Mouse (Mus musculus) small intestine, adult 10 weeks (tissue): ENCODE measurements around the gene Csn1s2b. TPM values are rescaled to one million over a fixed set of nuclear protein-coding genes. Genes with fewer than 3 reads are reported as not detected.

ENCODE experiments used
- polyA plus RNA-seq: library from polyadenylated mRNA; stranded (reverse); fragments of 350-450 nt; fragmentation: Illumina TruSeq; extraction: RNeasy Lipid Tissue Mini Kit (QIAGEN cat#74804); gene quantifications from one replicate; pipeline ENCODE4 v1.2.3, GENCODE M21; 2014; ENCODE audit warnings: low replicate concordance

The Csn1s2b gene
- not detected for polyA plus RNA-seq

GRCm38 (mm10) chr5:87807782-87808181 is at the start of gene Csn1s2b:
Gene Csn1s2b, plus strand, starts transcription at chr5:87808082.

GRCm38 (mm10) chr5:87774267-87774666 is 33.6 kb upstream of the Csn1s2b start, which contains the start of gene Csn1s2a:
Gene Csn1s2a, plus strand, starts transcription at chr5:87774567.

GRCm38 (mm10) chr5:87825386-87825785 is 17.5 kb downstream of the Csn1s2b start, which contains the start of gene Prr27:
Gene Prr27, plus strand, starts transcription at chr5:87825686.

Other genes with a start within 250 kb of the Csn1s2b start
- gene Sult1d1, start 239.1 kb upstream of the Csn1s2b start, polyA plus RNA-seq = 2,250 TPM
- not detected for gene Sult1e1, start 216.5 kb upstream of the Csn1s2b start, polyA plus RNA-seq
- gene Csn1s1, start 141.9 kb upstream of the Csn1s2b start, polyA plus RNA-seq = not detected
- gene Csn2, start 108.5 kb upstream of the Csn1s2b start, polyA plus RNA-seq = not detected
- not detected for gene Csn1s2a, start 33.5 kb upstream of the Csn1s2b start, polyA plus RNA-seq
- not detected for gene Prr27, start 17.6 kb downstream of the Csn1s2b start, polyA plus RNA-seq
- gene Odam, start 76.9 kb downstream of the Csn1s2b start, polyA plus RNA-seq = not detected
- not detected for gene Csn3, start 117.5 kb downstream of the Csn1s2b start, polyA plus RNA-seq
- gene 2310003L06Rik, start 161.4 kb downstream of the Csn1s2b start, polyA plus RNA-seq = not detected
- gene Gm28434, start 161.4 kb downstream of the Csn1s2b start, polyA plus RNA-seq = not detected
- gene Cabs1, start 171.4 kb downstream of the Csn1s2b start, polyA plus RNA-seq = 0.37 TPM
- gene Smr3a, start 194.5 kb downstream of the Csn1s2b start, polyA plus RNA-seq = not detected